ENCODE assay signal across 13 mouse cellular contexts in the genomic region with DNA sequence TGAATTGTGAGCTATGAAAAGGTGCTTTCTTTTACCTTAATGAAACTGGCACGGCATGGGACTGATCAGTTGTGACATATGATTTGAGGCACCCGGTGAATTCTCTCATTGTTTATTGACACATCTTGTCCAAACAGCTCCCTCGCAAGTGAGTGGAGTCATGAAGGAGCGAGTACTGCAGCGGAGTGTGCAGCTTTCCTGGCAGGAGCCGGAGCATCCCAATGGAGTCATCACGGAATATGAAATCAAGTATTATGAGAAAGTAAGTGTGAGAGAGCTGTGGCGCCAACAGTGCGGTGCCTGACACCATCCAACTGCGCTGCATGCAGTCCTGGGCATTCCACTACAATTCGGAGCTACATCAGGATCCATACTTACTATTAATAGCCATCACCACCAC.
DNase-seq lines count a peak whose midpoint lies in the region; ATAC-seq and TF ChIP-seq lines count a peak whose summit lies in the region.
"Had no signal": no experiment of that assay in that cellular context is flagged by ENCODE, and none has a peak within 500 bp of the region (broad histone marks: within the 10 kb centered on the region; RNA-seq: fewer than 3 reads in every experiment).

No protein-coding gene starts in this region.

- H3K4me3 ChIP-seq in hindbrain, embryonic 11.5 days (ENCODE audit: low read depth, low read length): no peak overlapping the region
- no peak overlapping the region for H3K4me3 ChIP-seq in hindbrain, embryonic 10.5 days
- H3K4me3 ChIP-seq in cortical plate, adult 2 months (ENCODE audit: insufficient read depth, low read length): peak overlapping the region; percentile 6
- no peak overlapping the region for H3K4me3 ChIP-seq in hindbrain, embryonic 12.5 days
- no peak overlapping the region for H3K4me3 ChIP-seq in neural tube, embryonic 13.5 days
- no peak overlapping the region for H3K4me3 ChIP-seq in heart, embryonic 12.5 days
- H3K4me3 ChIP-seq: embryonic facial prominence, embryonic 13.5 days had no signal

- intact Hi-C loops in gastrocnemius, postnatal 36 days (cut with DNase I): no loop called here

- DNase-seq in hindbrain, embryonic 11.5 days (ENCODE audit: low spot score): no peak
- no peak for DNase-seq in hindbrain, embryonic 10.5 days (ENCODE audit: low spot score)
- DNase-seq in gastrocnemius, postnatal 36 days: no peak
- no peak for DNase-seq in thymus, postnatal 36 days
- DNase-seq: adrenal gland, adult 2 months; cerebellum, adult 9-10 months; thymus, postnatal 4 days had no signal

- H3K27me3 ChIP-seq in hindbrain, embryonic 11.5 days (ENCODE audit: control insufficient read depth, insufficient read depth, low read length): no peaks in the 10 kb centered on the region
- no peaks in the 10 kb centered on the region for H3K27me3 ChIP-seq in hindbrain, embryonic 10.5 days (ENCODE audit: insufficient read depth, poor library complexity, severe bottlenecking)
- no peaks in the 10 kb centered on the region for H3K27me3 ChIP-seq in hindbrain, embryonic 12.5 days
- no peaks in the 10 kb centered on the region for H3K27me3 ChIP-seq in neural tube, embryonic 13.5 days
- no peaks in the 10 kb centered on the region for H3K27me3 ChIP-seq in heart, embryonic 12.5 days (replicated peaks)
- H3K27me3 ChIP-seq: embryonic facial prominence, embryonic 13.5 days had no signal

- 79% methylated on average over 11 of the region's 11 CpGs for WGBS in hindbrain, embryonic 11.5 days
- WGBS in hindbrain, embryonic 10.5 days: 84% methylated on average over 11 of the region's 11 CpGs
- WGBS in hindbrain, embryonic 12.5 days: 56% methylated on average over 11 of the region's 11 CpGs
- 43% methylated on average over 11 of the region's 11 CpGs for WGBS in neural tube, embryonic 13.5 days
- 81% methylated on average over 11 of the region's 11 CpGs for WGBS in heart, embryonic 12.5 days

- H3K27ac ChIP-seq in hindbrain, embryonic 11.5 days (ENCODE audit: low read depth, low read length): no peak overlapping the region
- H3K27ac ChIP-seq in hindbrain, embryonic 10.5 days: no peak overlapping the region
- no peak overlapping the region for H3K27ac ChIP-seq in cortical plate, adult 2 months (ENCODE audit: insufficient read depth, low read length)
- no peak overlapping the region for H3K27ac ChIP-seq in hindbrain, embryonic 12.5 days
- H3K27ac ChIP-seq in neural tube, embryonic 13.5 days (replicated peaks): peak overlapping the region; percentile 38; the same call in 1 of the 2 replicates
- H3K27ac ChIP-seq in heart, embryonic 12.5 days (ENCODE audit: poor library complexity, severe bottlenecking): no peak overlapping the region
- H3K27ac ChIP-seq: embryonic facial prominence, embryonic 13.5 days had no signal

- ATAC-seq in hindbrain, embryonic 11.5 days (ENCODE audit: low FRiP score): peak; percentile 33; the same call in 1 of the 2 replicates
- peak; percentile 77 for ATAC-seq in hindbrain, embryonic 12.5 days (ENCODE audit: low FRiP score)
- peak; percentile 81 for ATAC-seq in neural tube, embryonic 13.5 days (ENCODE audit: low read depth)
- no peak for ATAC-seq in heart, embryonic 12.5 days (ENCODE audit: insufficient number of reproducible peaks, low FRiP score)

- no peak for TF ChIP-seq CTCF in cortical plate, adult 2 months (IDR thresholded peaks at IDR 0.05; ENCODE audit: extremely low read depth, insufficient read depth, low read length)

- TF ChIP-seq POLR2A in cortical plate, adult 2 months (IDR thresholded peaks at IDR 0.05; ENCODE audit: extremely low read depth, insufficient read depth, low read length): no peak

- no peaks in the 10 kb centered on the region for H3K9me3 ChIP-seq in hindbrain, embryonic 11.5 days (ENCODE audit: control insufficient read depth, low read length)
- no peaks in the 10 kb centered on the region for H3K9me3 ChIP-seq in hindbrain, embryonic 10.5 days
- H3K9me3 ChIP-seq in hindbrain, embryonic 12.5 days (replicated peaks): no peaks in the 10 kb centered on the region
- no peaks in the 10 kb centered on the region for H3K9me3 ChIP-seq in neural tube, embryonic 13.5 days
- H3K9me3 ChIP-seq in heart, embryonic 12.5 days (replicated peaks): no peaks in the 10 kb centered on the region
- H3K9me3 ChIP-seq: embryonic facial prominence, embryonic 13.5 days had no signal

- no peak overlapping the region for H3K4me2 ChIP-seq in hindbrain, embryonic 11.5 days (replicated peaks; ENCODE audit: low read depth, low read length)
- no peak overlapping the region for H3K4me2 ChIP-seq in hindbrain, embryonic 12.5 days (replicated peaks)
- peak overlapping the region; percentile 39 for H3K4me2 ChIP-seq in neural tube, embryonic 13.5 days
- no peak overlapping the region for H3K4me2 ChIP-seq in heart, embryonic 12.5 days
- H3K4me2 ChIP-seq: embryonic facial prominence, embryonic 13.5 days; liver, embryonic 11.5 days had no signal

- no peak overlapping the region for H3K9ac ChIP-seq in hindbrain, embryonic 11.5 days (ENCODE audit: low read depth, low read length)
- H3K9ac ChIP-seq in hindbrain, embryonic 12.5 days: no peak overlapping the region
- no peak overlapping the region for H3K9ac ChIP-seq in neural tube, embryonic 13.5 days
- no peak overlapping the region for H3K9ac ChIP-seq in heart, embryonic 12.5 days
- H3K9ac ChIP-seq: embryonic facial prominence, embryonic 13.5 days had no signal

- no peaks in the 10 kb centered on the region for H3K36me3 ChIP-seq in hindbrain, embryonic 11.5 days (ENCODE audit: control insufficient read depth, insufficient read depth, low read length)
- H3K36me3 ChIP-seq in hindbrain, embryonic 10.5 days: 0 out of 2 replicates have a peak, but pooled peaks cover 3% of the 10 kb centered on the region
- no peaks in the 10 kb centered on the region for H3K36me3 ChIP-seq in hindbrain, embryonic 12.5 days
- no peaks in the 10 kb centered on the region for H3K36me3 ChIP-seq in neural tube, embryonic 13.5 days
- peaks cover 10% of the 10 kb centered on the region for H3K36me3 ChIP-seq in heart, embryonic 12.5 days

- no peaks in the 10 kb centered on the region for H3K4me1 ChIP-seq in hindbrain, embryonic 11.5 days (replicated peaks; ENCODE audit: control insufficient read depth, insufficient read depth, low read length)
- no peaks in the 10 kb centered on the region for H3K4me1 ChIP-seq in hindbrain, embryonic 10.5 days (replicated peaks)
- peaks cover 1% of the 10 kb centered on the region; the same call in 1 of the 2 replicates for H3K4me1 ChIP-seq in cortical plate, adult 2 months (ENCODE audit: control insufficient read depth, insufficient read depth, low read length)
- 0 out of 2 replicates have a peak, but pooled peaks cover 4% of the 10 kb centered on the region for H3K4me1 ChIP-seq in hindbrain, embryonic 12.5 days
- peaks cover 15% of the 10 kb centered on the region for H3K4me1 ChIP-seq in neural tube, embryonic 13.5 days (replicated peaks)
- H3K4me1 ChIP-seq in heart, embryonic 12.5 days (replicated peaks): peaks cover 5% of the 10 kb centered on the region; the same call in 1 of the 2 replicates
- H3K4me1 ChIP-seq: embryonic facial prominence, embryonic 13.5 days had no signal
